Mouse (Mus musculus) cerebellum, postnatal 10 days (tissue): ENCODE measurements at regions not wholly inside any gene's neighbourhood (a gene's known extent, or its start where the extent isn't known, plus 50 kb on each side); places are given as distances from the start of the nearest gene placed in this dataset.

Source experiments
- DNase-seq, 2 experiments: peaks; one replicate each; pipeline ENCODE4 v3.0.0; 2021; ENCODE audit warnings: mixed read lengths in 2 of 2

- peak; percentile 58 to 66 for DNase-seq
Observed at GRCm38 (mm10) chr3:34465040-34465831, 185.0 kb upstream of the Sox2 start.

GRCm38 (mm10) chr3:34458766-34459165 lies 191.4 kb upstream of the Sox2 start:
- DNase-seq, result peak; percentile 58 to 65

GRCm38 (mm10) chr3:34457821-34458220 lies 192.4 kb upstream of the Sox2 start:
- DNase-seq, result no peak

- peak; percentile 75 to 76 for DNase-seq
Observed at GRCm38 (mm10) chr3:34456488-34457433, 193.4 kb upstream of the Sox2 start.

- no peak for DNase-seq
Observed at GRCm38 (mm10) chr3:34454026-34454624, 196.1 kb upstream of the Sox2 start.

- peak; percentile 40 to 56 for DNase-seq
Observed at GRCm38 (mm10) chr3:34445354-34445753, 204.9 kb upstream of the Sox2 start.

- DNase-seq, result no peak
Observed at GRCm38 (mm10) chr3:34444802-34445201, 205.4 kb upstream of the Sox2 start.

- peak; percentile 69 to 81 for DNase-seq
Observed at GRCm38 (mm10) chr3:34443731-34444628, 206.2 kb upstream of the Sox2 start.

GRCm38 (mm10) chr3:34443307-34443706 lies 206.9 kb upstream of the Sox2 start:
- no peak for DNase-seq

- no peak for DNase-seq
Observed at GRCm38 (mm10) chr3:34441792-34442191, 208.4 kb upstream of the Sox2 start.

- DNase-seq, result peak in 1 of 2 experiments; percentile 30
Observed at GRCm38 (mm10) chr3:34441266-34441665, 208.9 kb upstream of the Sox2 start.

- no peak for DNase-seq
Observed at GRCm38 (mm10) chr3:34434901-34435300, 215.3 kb upstream of the Sox2 start.

GRCm38 (mm10) chr3:34427967-34428366 lies 222.2 kb upstream of the Sox2 start:
- DNase-seq, result no peak

GRCm38 (mm10) chr3:34427495-34427894 lies 222.7 kb upstream of the Sox2 start:
- DNase-seq, result no peak

GRCm38 (mm10) chr3:34426955-34427354 lies 223.2 kb upstream of the Sox2 start:
- no peak for DNase-seq

- no peak for DNase-seq
Observed at GRCm38 (mm10) chr3:34411915-34412306, 238.3 kb upstream of the Sox2 start.

GRCm38 (mm10) chr3:34411142-34411914 lies 238.9 kb upstream of the Sox2 start:
- peak; percentile 62 to 76 for DNase-seq

- peak; percentile 25 to 26 for DNase-seq
Observed at GRCm38 (mm10) chr3:34403586-34403985, 246.6 kb upstream of the Sox2 start.

GRCm38 (mm10) chr3:34391275-34391674 lies 258.9 kb upstream of the Sox2 start:
- DNase-seq, result no peak

GRCm38 (mm10) chr3:34384965-34385505 lies 265.2 kb upstream of the Sox2 start:
- peak; percentile 14 to 46 for DNase-seq

GRCm38 (mm10) chr3:34377913-34378312 lies 272.3 kb upstream of the Sox2 start:
- DNase-seq, result no peak
